Mouse (Mus musculus): ENCODE data around the gene Cfap44. TPM values are rescaled to one million over a fixed set of nuclear protein-coding genes. Genes with fewer than 3 reads are reported as not detected.

Gene Cfap44
- polyA plus RNA-seq, 1 experiment: 4.8 TPM

GRCm38 (mm10) chr16:44502325-44502724, 107.7 kb downstream of the Cfap44 start:
- WGBS: 48% methylated on average over 7 of the region's 7 CpGs
- no peak for TF ChIP-seq POLR2A (IDR thresholded peaks at IDR 0.05; ENCODE audit: borderline replicate concordance, extremely low read depth, low read depth, low read length)
- TF ChIP-seq CTCF (IDR thresholded peaks at IDR 0.05; ENCODE audit: insufficient read depth, low read length): no peak

GRCm38 (mm10) chr16:44502895-44503575, 108.4 kb downstream of the Cfap44 start:
- no peak overlapping the region for H3K4me3 ChIP-seq (replicated peaks; ENCODE audit: extremely low read depth, low read depth, low read length)
- 32% methylated on average over 8 of the region's 8 CpGs for WGBS
- TF ChIP-seq CTCF (IDR thresholded peaks at IDR 0.05; ENCODE audit: insufficient read depth, low read length) (no peak), POLR2A (IDR thresholded peaks at IDR 0.05; ENCODE audit: borderline replicate concordance, extremely low read depth, low read depth, low read length) (no peak)
- H3K4me1 ChIP-seq (ENCODE audit: control insufficient read depth, insufficient read depth, low read length): no peaks in the 10 kb centered on the region
- no peak for DNase-seq

More at GRCm38 (mm10) chr16:44502325-44502724, 107.7 kb downstream of the Cfap44 start:
- no peak overlapping the region for H3K4me3 ChIP-seq (replicated peaks; ENCODE audit: extremely low read depth, low read depth, low read length)
- DNase-seq: no peak
- no peaks in the 10 kb centered on the region for H3K4me1 ChIP-seq (ENCODE audit: control insufficient read depth, insufficient read depth, low read length)

GRCm38 (mm10) chr16:44505243-44505642, 110.6 kb downstream of the Cfap44 start:
- WGBS: 91% methylated on average over 1 of the region's 1 CpGs
- TF ChIP-seq CTCF (IDR thresholded peaks at IDR 0.05; ENCODE audit: insufficient read depth, low read length) (no peak), POLR2A (IDR thresholded peaks at IDR 0.05; ENCODE audit: borderline replicate concordance, extremely low read depth, low read depth, low read length) (no peak)
- Histone ChIP-seq H3K4me1 (ENCODE audit: control insufficient read depth, insufficient read depth, low read length) (no peaks in the 10 kb centered on the region; the same call in 1 of the 2 replicates), H3K4me3 (replicated peaks; ENCODE audit: extremely low read depth, low read depth, low read length) (no peak overlapping the region)
- DNase-seq: no peak

- no peak for DNase-seq
- WGBS: 65% methylated on average over 10 of the region's 10 CpGs
These were observed 112.7 kb downstream of the Cfap44 start for GRCm38 (mm10) chr16:44507027-44507929.

GRCm38 (mm10) chr16:44508025-44508424, 113.4 kb downstream of the Cfap44 start:
- WGBS: 46% methylated on average over 5 of the region's 5 CpGs
- Histone ChIP-seq H3K4me3 (replicated peaks; ENCODE audit: extremely low read depth, low read depth, low read length) (no peak overlapping the region), H3K4me1 (ENCODE audit: control insufficient read depth, insufficient read depth, low read length) (no peaks in the 10 kb centered on the region; the same call in 1 of the 2 replicates)
- no peak for TF ChIP-seq CTCF (IDR thresholded peaks at IDR 0.05; ENCODE audit: insufficient read depth, low read length)
- no peak for TF ChIP-seq POLR2A (IDR thresholded peaks at IDR 0.05; ENCODE audit: borderline replicate concordance, extremely low read depth, low read depth, low read length)
- no peak for DNase-seq

More at GRCm38 (mm10) chr16:44507027-44507929, 112.7 kb downstream of the Cfap44 start:
- Histone ChIP-seq H3K4me3 (replicated peaks; ENCODE audit: extremely low read depth, low read depth, low read length) (no peak overlapping the region), H3K4me1 (ENCODE audit: control insufficient read depth, insufficient read depth, low read length) (no peaks in the 10 kb centered on the region; the same call in 1 of the 2 replicates)
- TF ChIP-seq POLR2A (IDR thresholded peaks at IDR 0.05; ENCODE audit: borderline replicate concordance, extremely low read depth, low read depth, low read length) (no peak), CTCF (IDR thresholded peaks at IDR 0.05; ENCODE audit: insufficient read depth, low read length) (no peak)

- no peak overlapping the region for H3K4me3 ChIP-seq (replicated peaks; ENCODE audit: extremely low read depth, low read depth, low read length)
- no peaks in the 10 kb centered on the region; the same call in 1 of the 2 replicates for H3K4me1 ChIP-seq (ENCODE audit: control insufficient read depth, insufficient read depth, low read length)
- no peak for DNase-seq
- TF ChIP-seq POLR2A (IDR thresholded peaks at IDR 0.05; ENCODE audit: borderline replicate concordance, extremely low read depth, low read depth, low read length) (no peak), CTCF (IDR thresholded peaks at IDR 0.05; ENCODE audit: insufficient read depth, low read length) (no peak)
- WGBS: 84% methylated on average over 13 of the region's 13 CpGs
These were observed 114.2 kb downstream of the Cfap44 start for GRCm38 (mm10) chr16:44508772-44509171.

GRCm38 (mm10) chr16:44509458-44510344, 115.1 kb downstream of the Cfap44 start:
- Histone ChIP-seq H3K4me1 (ENCODE audit: control insufficient read depth, insufficient read depth, low read length) (no peaks in the 10 kb centered on the region; the same call in 1 of the 2 replicates), H3K4me3 (replicated peaks; ENCODE audit: extremely low read depth, low read depth, low read length) (no peak overlapping the region)
- no peak for DNase-seq
- TF ChIP-seq POLR2A (IDR thresholded peaks at IDR 0.05; ENCODE audit: borderline replicate concordance, extremely low read depth, low read depth, low read length): no peak
- TF ChIP-seq CTCF (IDR thresholded peaks at IDR 0.05; ENCODE audit: insufficient read depth, low read length): no peak
- whole genome bisulfite sequencing: 58% methylated on average over 7 of the region's 7 CpGs

- TF ChIP-seq CTCF (IDR thresholded peaks at IDR 0.05; ENCODE audit: insufficient read depth, low read length) (no peak), POLR2A (IDR thresholded peaks at IDR 0.05; ENCODE audit: borderline replicate concordance, extremely low read depth, low read depth, low read length) (no peak)
- WGBS: 71% methylated on average over 13 of the region's 13 CpGs
- no peak for DNase-seq
- Histone ChIP-seq H3K4me3 (replicated peaks; ENCODE audit: extremely low read depth, low read depth, low read length) (no peak overlapping the region), H3K4me1 (ENCODE audit: control insufficient read depth, insufficient read depth, low read length) (no peaks in the 10 kb centered on the region; the same call in 1 of the 2 replicates)
These were observed 116.1 kb downstream of the Cfap44 start for GRCm38 (mm10) chr16:44510521-44511213.

Data from lung, adult 2 months (tissue).